Mouse (Mus musculus) limb, embryonic 10.5 days (tissue): ENCODE measurements around the gene Fam172a. TPM values are rescaled to one million over a fixed set of nuclear protein-coding genes. Genes with fewer than 3 reads are reported as not detected.
A peak's percentile ranks its signal among the peaks of the same experiment; 100 is the strongest.

Experiments used
- DNase-seq: peaks from one replicate; pipeline ENCODE4 v3.0.0-alpha.2; 2017; ENCODE audit warnings: low spot score
- H3K27ac ChIP-seq: fragments of 300-500 bp; sonication (generic); 2 replicates; pipeline ENCODE4 v1.5.1; 2016; ENCODE audit warnings: mild to moderate bottlenecking
- H3K27me3 ChIP-seq: fragments of 300-500 bp; sonication (generic); 2 replicates; pipeline ENCODE4 v1.6.1; 2016; ENCODE audit warnings: low read depth, mild to moderate bottlenecking; ENCODE audit not compliant: poor library complexity, severe bottlenecking
- H3K36me3 ChIP-seq: fragments of 300-500 bp; sonication (generic); 2 replicates; pipeline ENCODE4 v1.6.1; 2016; ENCODE audit warnings: mild to moderate bottlenecking, moderate library complexity
- H3K4me1 ChIP-seq: fragments of 300-500 bp; sonication (generic); 2 replicates; pipeline ENCODE4 v1.6.1; 2016
- H3K4me3 ChIP-seq: fragments of 300-500 bp; sonication (generic); 2 replicates; pipeline ENCODE4 v1.5.1; 2016; ENCODE audit warnings: mild to moderate bottlenecking, moderate library complexity
- H3K9me3 ChIP-seq: fragments of 300-500 bp; sonication (generic); replicated peaks from 2 replicates; pipeline ENCODE4 v1.6.1; 2016; ENCODE audit warnings: mild to moderate bottlenecking
- WGBS: fragments of 180-500 bp; shearing (Covaris S2); methylation state at CpG from one replicate; pipeline ENCODE4 v1.1.7; 2016; 5-methylcytosine and 5-hydroxymethylcytosine counted together
- polyA plus RNA-seq: library from polyadenylated mRNA; unstranded; fragments of >200 nt; fragmentation: Nextera tagmentation; extraction: Ambion mirVana; gene quantifications from 2 replicates; pipeline ENCODE4 v1.2.1, GENCODE M21; 2016

The Fam172a gene
- polyA plus RNA-seq, 1 experiment from 2014 or later: 20.6 TPM

DNA sequence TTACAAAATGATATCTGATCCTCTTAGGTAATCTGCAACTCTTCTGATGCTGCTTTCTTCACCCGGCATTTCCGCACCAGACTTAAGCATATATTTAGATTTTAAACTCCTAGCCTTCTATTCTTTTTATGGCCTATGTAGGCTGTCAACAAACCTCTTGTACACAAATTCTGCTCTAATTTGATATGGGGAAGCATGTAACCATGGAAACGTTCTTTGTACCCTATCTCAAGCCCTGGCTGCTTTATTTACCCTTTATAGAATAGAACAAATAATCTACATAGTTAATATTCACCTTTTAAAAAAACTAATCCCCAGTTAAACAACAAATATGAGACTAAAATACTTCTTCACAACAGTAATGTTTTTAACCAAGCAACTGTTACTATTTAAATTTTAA lies 176.7 kb downstream of the Fam172a start:
- WGBS: 90% methylated on average over 3 of the region's 3 CpGs
- Histone ChIP-seq H3K27me3 (no peaks in the 10 kb centered on the region), H3K4me3 (no peak overlapping the region), H3K9me3 (no peaks in the 10 kb centered on the region), H3K27ac (no peak overlapping the region), H3K36me3 (no peaks in the 10 kb centered on the region), H3K4me1 (peaks cover 6% of the 10 kb centered on the region; the same call in 1 of the 2 replicates)
- no peak for DNase-seq

DNA sequence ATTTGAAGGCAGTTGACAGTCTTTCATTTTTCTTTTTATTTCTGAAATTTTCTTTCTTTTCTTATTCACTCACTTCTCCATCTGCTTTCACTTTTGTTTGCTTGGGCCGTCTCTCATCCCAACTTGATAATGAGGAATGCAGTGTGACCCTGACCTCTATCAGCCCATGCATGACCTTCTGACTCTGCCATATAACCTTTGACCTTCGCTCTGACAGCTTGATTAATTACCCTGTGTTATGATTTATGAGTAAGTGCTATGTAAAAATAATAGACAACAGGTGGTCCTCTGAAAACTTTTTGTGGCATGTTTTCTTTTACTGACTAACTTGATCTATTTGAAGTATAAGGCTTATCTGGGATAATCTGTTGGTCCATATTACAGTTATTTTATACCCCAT lies 195.8 kb downstream of the Fam172a start:
- DNase-seq: peak; percentile 37
- WGBS: 25% methylated on average over 2 of the region's 2 CpGs
- H3K9me3 ChIP-seq: no peaks in the 10 kb centered on the region
- H3K36me3 ChIP-seq: no peaks in the 10 kb centered on the region
- H3K4me1 ChIP-seq: peaks cover 49% of the 10 kb centered on the region
- no peak overlapping the region for H3K27ac ChIP-seq
- H3K27me3 ChIP-seq: no peaks in the 10 kb centered on the region
- no peak overlapping the region for H3K4me3 ChIP-seq

DNA sequence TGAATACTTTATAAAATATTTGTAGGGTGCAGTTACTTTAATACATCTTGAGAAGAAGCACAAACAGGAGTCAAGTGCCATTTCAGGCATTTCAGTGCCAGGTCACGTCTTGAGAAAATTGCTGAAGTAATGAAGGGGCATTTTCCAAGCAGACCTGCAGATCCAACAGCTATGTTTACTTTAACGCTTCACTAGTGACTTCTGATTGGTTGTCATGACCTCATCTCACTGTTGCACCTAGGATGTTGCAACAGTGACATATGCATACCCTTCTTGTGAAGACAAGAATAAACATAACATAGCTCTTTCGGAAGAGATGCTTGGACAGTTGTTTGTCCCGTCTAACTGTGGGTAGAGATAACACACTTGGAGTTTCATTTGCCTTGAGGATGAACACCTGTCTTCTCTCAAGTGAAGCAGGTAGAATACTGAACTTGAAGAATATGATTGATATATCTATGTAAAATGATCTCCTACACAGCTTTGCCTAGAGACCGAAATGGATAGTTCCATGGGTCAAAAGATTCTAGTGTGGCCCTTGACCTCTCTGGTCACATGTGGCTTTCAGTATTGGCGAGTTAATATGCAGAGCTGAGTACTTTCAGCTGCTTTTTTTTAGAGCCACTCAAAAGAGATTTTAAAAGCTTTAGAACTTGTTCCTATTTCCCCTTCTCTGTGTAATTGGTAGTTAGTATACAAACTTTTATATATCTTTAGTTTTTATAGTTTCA lies 196.4 kb downstream of the Fam172a start:
- no peak for DNase-seq
- Histone ChIP-seq H3K9me3 (no peaks in the 10 kb centered on the region), H3K36me3 (no peaks in the 10 kb centered on the region), H3K4me3 (no peak overlapping the region), H3K27me3 (no peaks in the 10 kb centered on the region), H3K4me1 (peaks cover 43% of the 10 kb centered on the region), H3K27ac (no peak overlapping the region)
- WGBS: 42% methylated on average over 6 of the region's 6 CpGs

DNA sequence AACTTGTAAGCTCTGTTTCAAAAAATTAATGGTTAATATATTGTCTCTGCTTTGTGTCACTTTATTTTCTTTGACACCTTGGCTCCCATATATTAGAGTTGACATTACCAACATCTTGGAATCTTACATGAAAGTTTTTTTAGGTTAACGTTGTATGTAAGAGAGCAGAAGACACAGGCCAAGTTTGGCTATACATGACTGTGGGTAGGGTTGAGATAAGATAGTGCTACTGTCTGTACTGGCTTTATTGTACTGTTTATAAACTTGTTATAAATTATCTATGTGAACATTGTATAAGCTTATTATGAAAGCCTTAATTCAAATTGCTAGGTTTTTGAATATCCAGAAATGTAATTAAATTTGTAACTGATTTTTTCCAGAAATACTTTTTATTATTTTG lies 197.9 kb downstream of the Fam172a start:
- peaks cover 28% of the 10 kb centered on the region for H3K4me1 ChIP-seq
- WGBS: 57% methylated on average over 1 of the region's 1 CpGs
- no peaks in the 10 kb centered on the region for H3K9me3 ChIP-seq
- DNase-seq: no peak
- no peak overlapping the region for H3K27ac ChIP-seq
- H3K36me3 ChIP-seq: no peaks in the 10 kb centered on the region
- H3K27me3 ChIP-seq: no peaks in the 10 kb centered on the region
- no peak overlapping the region for H3K4me3 ChIP-seq

DNA sequence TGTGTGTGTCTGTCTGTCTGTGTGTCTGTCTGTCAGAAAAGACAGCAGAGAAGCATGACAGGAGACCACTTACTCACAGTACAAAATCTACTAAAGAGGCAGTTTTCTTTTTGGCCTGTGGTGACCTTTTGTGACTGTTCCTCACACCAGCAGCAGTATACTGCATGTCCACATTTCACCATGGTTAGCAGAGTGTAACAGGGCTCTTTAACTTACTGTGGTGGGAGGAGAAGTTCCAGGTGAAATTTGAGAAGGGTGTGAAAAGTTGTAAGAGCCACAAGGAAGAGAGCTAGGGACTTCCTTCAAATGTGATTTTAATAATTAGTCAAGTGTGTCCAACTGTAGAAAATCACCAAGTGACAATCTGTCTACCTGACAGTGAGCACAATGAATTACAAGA lies 199.0 kb downstream of the Fam172a start:
- Histone ChIP-seq H3K4me1 (peaks cover 28% of the 10 kb centered on the region), H3K4me3 (no peak overlapping the region), H3K9me3 (no peaks in the 10 kb centered on the region), H3K36me3 (no peaks in the 10 kb centered on the region), H3K27me3 (no peaks in the 10 kb centered on the region), H3K27ac (no peak overlapping the region)
- no peak for DNase-seq

DNA sequence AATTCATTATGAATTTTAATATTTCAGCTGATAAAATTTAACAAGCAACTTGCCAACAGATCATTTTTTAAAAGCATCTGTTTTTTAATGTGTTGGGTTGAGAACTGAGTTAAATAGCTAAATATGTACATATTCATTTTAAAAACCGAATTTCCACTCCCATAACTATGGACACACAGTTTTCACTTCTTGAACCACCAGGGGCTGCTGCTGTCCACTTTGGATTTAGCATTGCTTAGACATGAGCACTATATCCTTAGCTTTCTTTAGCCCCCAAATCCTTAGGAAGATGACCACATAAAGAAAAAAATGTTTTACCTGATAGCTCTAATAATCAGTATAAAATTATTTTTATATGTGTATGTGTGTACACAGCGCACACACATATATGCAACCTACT lies 207.4 kb downstream of the Fam172a start:
- H3K9me3 ChIP-seq: no peaks in the 10 kb centered on the region
- no peaks in the 10 kb centered on the region for H3K4me1 ChIP-seq

DNA sequence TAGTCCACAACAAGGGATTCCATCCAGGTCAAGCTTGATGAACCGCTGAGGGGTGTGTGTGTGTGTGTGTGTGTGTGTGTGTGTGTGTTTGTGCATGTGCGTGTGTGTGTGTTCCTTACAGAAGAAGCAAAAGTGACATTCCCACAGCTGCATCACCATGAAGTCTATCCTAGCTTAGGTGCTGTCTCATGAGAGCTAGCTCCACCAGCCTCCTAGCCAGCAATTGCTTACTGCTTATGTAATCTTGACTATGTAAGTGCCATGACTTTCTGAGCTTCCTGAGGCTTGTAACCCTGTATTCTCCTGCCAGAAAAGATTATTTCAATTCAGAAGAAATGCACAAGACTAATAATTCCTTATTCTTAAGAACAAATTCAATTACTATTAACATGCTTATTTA lies 221.0 kb downstream of the Fam172a start:
- Histone ChIP-seq H3K4me3 (no peak overlapping the region), H3K9me3 (no peaks in the 10 kb centered on the region), H3K4me1 (no peaks in the 10 kb centered on the region), H3K27me3 (no peaks in the 10 kb centered on the region), H3K27ac (no peak overlapping the region), H3K36me3 (no peaks in the 10 kb centered on the region)
- 86% methylated on average over 2 of the region's 2 CpGs for WGBS
- no peak for DNase-seq

More for the DNA sequence above, 207.4 kb downstream of the Fam172a start:
- Histone ChIP-seq H3K36me3 (no peaks in the 10 kb centered on the region), H3K4me3 (no peak overlapping the region), H3K27me3 (no peaks in the 10 kb centered on the region), H3K27ac (no peak overlapping the region)
- DNase-seq: no peak
- WGBS: 77% methylated on average over 2 of the region's 2 CpGs

DNA sequence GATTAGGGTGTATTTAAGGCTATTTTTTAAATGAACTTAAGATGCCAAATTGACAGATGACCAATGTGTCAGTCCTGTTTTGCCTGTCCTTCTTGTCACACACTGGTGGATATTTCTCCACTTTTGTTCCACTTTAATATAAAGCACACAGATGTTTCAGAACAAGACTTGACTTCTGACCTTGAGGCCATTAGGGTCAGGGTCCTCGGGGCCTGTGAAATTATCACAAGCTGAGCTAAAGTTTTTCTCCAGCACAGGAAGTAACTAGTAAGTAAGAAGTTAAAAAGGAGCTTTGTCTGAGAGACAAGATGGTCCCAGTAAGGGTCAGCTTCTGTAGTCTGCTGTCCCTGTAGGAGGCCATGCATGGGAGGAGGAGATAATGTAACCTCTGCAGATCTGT lies 255.8 kb downstream of the Fam172a start:
- no peak for DNase-seq
- H3K27me3 ChIP-seq: no peaks in the 10 kb centered on the region
- peaks cover 7% of the 10 kb centered on the region for H3K4me1 ChIP-seq
- H3K27ac ChIP-seq: no peak overlapping the region
- WGBS: 5% methylated on average over 1 of the region's 1 CpGs
- no peak overlapping the region for H3K4me3 ChIP-seq
- H3K36me3 ChIP-seq: no peaks in the 10 kb centered on the region
- no peaks in the 10 kb centered on the region for H3K9me3 ChIP-seq

DNA sequence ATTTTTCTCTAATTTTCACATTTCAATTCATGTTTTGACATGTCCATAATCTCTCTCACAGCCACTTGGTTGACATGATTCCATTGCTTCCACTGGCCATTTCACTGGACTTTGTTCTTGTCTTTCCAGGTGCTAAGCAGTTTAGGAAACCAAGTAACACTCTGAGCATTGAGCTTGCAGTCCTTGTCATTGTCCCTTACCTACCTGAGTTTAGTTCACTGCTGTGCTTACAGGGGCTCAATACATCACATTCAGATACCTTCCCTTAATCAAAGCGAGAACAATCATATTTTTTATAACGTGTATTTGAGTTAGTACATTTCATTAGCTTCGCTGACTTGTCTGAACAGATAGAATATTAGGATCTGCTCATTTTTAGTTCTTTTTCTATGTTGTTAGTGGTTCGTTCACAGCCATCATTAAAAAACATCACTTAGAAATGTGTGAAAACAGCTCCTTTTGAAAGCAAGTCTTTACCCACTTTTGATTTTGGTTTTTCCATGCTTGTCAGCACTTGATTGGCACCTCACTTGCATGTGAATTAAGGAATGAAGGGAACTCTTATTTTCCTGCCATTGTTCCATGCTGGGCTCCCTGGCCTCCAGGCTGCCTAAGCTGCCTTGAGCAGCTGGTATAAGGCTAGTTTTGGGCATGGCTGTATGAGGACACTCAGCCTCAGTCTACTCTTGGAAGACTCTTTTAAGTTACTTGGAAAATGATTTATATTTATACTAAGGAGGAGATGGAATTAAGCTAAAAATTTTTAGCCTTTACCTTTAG lies 257.9 kb downstream of the Fam172a start:
- Histone ChIP-seq H3K36me3 (no peaks in the 10 kb centered on the region), H3K27me3 (no peaks in the 10 kb centered on the region), H3K4me3 (no peak overlapping the region), H3K4me1 (peaks cover 7% of the 10 kb centered on the region), H3K9me3 (no peaks in the 10 kb centered on the region), H3K27ac (no peak overlapping the region)
- WGBS: 84% methylated on average over 4 of the region's 4 CpGs
- no peak for DNase-seq

DNA sequence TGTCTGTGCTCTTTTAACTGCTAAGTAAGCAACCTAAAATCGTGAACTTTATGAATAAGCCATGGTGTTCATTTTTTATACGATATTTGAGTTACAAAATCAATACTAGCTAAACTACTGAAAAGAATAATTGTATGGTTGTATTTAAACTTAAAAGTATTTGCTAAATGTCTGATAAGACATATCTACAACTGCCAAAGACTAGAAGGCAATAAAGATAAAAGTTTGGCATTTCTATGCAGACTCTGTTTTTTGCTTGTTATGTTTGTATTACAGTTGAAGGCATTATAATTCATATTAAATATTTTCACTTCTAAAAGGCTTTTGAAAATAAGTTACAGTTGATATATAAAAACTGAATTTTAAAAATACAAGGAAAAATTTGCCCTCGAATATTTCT lies 274.4 kb downstream of the Fam172a start:
- WGBS: 92% methylated on average over 3 of the region's 3 CpGs

DNA sequence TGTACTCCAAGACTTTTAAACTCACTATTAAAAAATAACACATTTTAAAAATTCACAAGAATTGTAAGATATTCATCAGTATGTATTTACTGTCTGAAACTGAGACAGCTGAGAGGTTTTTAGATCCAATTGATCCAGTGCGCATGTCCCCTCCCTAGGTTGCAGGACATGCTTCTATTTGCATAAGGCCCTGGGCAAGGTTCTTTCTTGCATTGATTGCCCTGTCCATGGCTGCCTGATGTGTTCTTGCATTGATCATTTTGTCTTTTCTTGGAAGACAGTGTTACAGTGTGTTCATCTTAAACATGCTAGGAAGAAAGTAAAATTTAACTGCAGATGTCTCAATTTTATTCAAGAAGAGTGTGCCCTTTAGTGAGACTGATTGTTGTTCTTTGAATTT lies 275.3 kb downstream of the Fam172a start:
- Histone ChIP-seq H3K4me1 (no peaks in the 10 kb centered on the region), H3K36me3 (no peaks in the 10 kb centered on the region), H3K27me3 (no peaks in the 10 kb centered on the region), H3K9me3 (no peaks in the 10 kb centered on the region), H3K4me3 (no peak overlapping the region), H3K27ac (no peak overlapping the region)
- DNase-seq: no peak
- 84% methylated on average over 1 of the region's 1 CpGs for WGBS

More for the DNA sequence above, 274.4 kb downstream of the Fam172a start:
- Histone ChIP-seq H3K4me1 (no peaks in the 10 kb centered on the region), H3K27me3 (no peaks in the 10 kb centered on the region), H3K9me3 (no peaks in the 10 kb centered on the region), H3K4me3 (no peak overlapping the region), H3K27ac (no peak overlapping the region), H3K36me3 (no peaks in the 10 kb centered on the region)
- DNase-seq: no peak

DNA sequence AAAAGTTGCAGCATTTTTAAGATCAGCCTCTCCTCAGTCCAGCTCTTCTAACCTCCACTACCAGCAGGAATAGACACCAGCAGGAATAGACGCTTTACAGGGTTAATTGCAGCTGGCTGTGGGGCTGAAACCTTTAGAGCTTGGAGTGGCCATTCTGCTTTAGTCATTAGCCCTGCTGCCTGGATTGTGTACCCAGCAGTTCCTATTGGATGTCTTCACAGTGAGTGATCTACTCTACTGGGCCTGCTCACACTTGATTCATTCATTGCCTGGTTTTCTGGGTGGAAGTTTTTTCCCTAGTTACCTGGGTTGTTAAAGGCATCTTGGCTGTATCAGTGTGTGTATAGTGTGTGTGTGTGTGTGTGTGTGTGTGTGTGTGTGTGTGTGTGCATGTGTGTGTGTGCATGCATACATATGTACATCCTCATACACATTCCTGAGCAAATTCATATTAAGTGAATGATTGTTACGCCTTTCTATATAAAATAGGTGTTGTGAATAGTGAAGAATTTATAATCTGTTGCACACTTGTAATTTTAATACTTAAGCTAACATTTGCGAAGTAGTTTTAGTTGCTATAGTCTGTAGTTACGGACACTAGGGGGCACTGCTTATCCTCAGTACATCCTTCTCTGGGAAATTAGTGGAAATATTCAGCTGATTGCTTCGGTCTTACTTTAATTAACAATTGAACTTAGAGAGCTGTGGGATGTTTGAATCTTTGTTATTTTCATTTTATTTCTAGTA lies 280.4 kb downstream of the Fam172a start:
- DNase-seq: no peak
- Histone ChIP-seq H3K27ac (no peak overlapping the region), H3K9me3 (no peaks in the 10 kb centered on the region), H3K36me3 (no peaks in the 10 kb centered on the region), H3K4me3 (no peak overlapping the region), H3K4me1 (no peaks in the 10 kb centered on the region), H3K27me3 (no peaks in the 10 kb centered on the region)
- whole genome bisulfite sequencing: 25% methylated on average over 5 of the region's 5 CpGs

DNA sequence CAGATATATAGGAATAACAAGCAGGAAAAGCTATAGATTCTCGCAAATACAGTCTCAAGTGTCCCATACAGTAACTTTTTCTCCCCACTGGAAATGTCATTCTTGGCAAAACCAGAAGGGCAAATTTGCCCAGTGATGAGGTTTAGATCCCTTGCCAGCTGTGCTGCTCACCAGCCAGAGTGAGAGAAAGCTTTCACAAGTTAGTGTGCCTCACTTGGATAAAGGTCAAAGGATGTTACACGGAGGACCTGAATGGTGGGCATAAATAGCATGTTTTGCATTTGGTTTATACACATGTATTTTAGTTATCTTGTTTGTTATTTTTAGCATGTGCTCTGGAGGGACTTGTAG lies 281.0 kb downstream of the Fam172a start:
- Histone ChIP-seq H3K27ac (no peak overlapping the region), H3K4me1 (no peaks in the 10 kb centered on the region), H3K4me3 (no peak overlapping the region), H3K27me3 (no peaks in the 10 kb centered on the region), H3K9me3 (no peaks in the 10 kb centered on the region), H3K36me3 (no peaks in the 10 kb centered on the region)
- no peak for DNase-seq
- 85% methylated on average over 2 of the region's 2 CpGs for WGBS
